Mouse (Mus musculus): ENCODE measurements around the gene Hba-x. TPM values are rescaled to one million over a fixed set of nuclear protein-coding genes. Genes with fewer than 3 reads are reported as not detected.

Gene Hba-x
- polyA plus RNA-seq, 1 experiment from 2014 or later: 77.0 TPM

DNA sequence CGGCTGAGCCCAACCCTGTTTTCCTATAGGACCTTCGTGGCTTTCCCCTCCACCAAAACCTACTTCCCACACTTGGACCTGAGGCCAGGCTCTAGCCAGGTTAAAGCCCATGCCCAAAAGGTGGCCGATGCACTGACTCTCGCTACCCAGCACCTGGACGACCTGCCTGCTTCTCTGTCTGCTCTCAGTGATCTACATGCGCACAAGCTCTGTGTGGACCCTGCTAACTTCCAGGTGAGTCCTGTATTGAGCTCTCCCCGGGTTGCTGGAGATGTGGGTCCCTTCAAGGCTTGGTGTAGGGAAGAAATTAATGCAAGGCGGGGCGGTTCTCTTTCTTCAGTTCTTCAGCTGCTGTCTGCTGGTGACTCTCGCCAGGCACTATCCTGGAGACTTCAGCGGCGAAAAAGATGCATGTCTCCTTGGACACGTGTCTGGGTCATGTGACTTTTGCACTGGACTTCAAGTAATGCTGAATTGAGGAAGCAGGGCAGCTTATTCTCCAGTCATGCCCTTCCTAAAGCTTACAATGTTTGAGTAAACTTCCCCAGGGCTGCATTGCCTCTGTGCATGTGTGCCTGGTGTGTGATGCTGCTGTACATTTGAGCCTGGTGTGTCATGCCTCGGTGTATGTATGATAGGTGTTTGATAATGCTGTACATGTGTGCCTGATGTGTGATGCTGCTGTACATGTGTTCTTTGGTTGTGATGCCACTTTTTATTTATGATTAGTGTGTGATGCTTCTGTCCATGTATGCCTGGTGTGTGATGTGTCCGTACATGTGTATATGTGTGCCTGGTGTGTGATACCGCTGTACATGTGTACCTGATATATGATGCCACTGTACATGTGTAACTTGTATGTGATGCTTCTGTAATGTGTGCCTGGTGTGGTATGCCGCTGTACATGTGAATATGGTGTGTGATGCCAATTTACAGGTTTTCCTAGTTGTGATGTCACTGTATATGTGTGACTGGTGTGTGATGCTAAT is 24.4 kb downstream of the Hba-x start:
- Histone ChIP-seq H3K4me3 (replicated peaks; ENCODE audit: low read depth, low read length) (peak overlapping the region; percentile 21; the same call in 1 of the 2 replicates), H3K36me3 (ENCODE audit: control insufficient read depth, insufficient read depth, low read length) (no peaks in the 10 kb centered on the region), H3K4me1 (ENCODE audit: control insufficient read depth, insufficient read depth, low read length) (no peaks in the 10 kb centered on the region), H3K27ac (replicated peaks; ENCODE audit: low read depth, low read length) (no peak overlapping the region), H3K27me3 (ENCODE audit: control insufficient read depth, insufficient read depth, low read length) (no peaks in the 10 kb centered on the region), H3K9ac (replicated peaks; ENCODE audit: low read length) (no peak overlapping the region), H3K9me3 (ENCODE audit: control insufficient read depth, low read length) (no peaks in the 10 kb centered on the region), H3K4me2 (ENCODE audit: low read length) (peak overlapping the region; percentile 47)
- DNase-seq (peak; percentile 28), ATAC-seq (ENCODE audit: low FRiP score, low TSS enrichment) (no peak; the same call in 1 of the 2 replicates)
- WGBS: 53% methylated on average over 14 of the region's 17 CpGs

DNA sequence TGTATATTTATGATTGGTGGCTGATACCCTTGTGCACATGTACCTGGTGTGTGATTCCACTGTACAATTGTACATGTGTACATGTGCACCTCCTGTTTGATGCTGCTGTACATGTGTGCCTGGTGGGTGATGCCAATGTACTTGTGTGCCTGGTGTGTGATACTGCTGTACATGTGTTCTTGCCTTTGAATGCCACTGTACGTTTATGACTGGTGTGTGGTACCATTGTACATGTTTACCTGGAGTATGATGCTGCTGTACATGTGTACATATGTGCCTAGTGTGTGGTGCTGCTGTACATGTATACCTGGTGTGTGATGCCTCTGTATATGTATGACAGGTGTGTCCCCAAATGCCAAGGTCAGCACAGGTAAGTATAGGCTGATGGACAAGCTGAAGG is 25.3 kb downstream of the Hba-x start:
- Histone ChIP-seq H3K27ac (replicated peaks; ENCODE audit: low read depth, low read length) (no peak overlapping the region), H3K36me3 (ENCODE audit: control insufficient read depth, insufficient read depth, low read length) (no peaks in the 10 kb centered on the region), H3K9me3 (ENCODE audit: control insufficient read depth, low read length) (no peaks in the 10 kb centered on the region), H3K4me3 (replicated peaks; ENCODE audit: low read depth, low read length) (no peak overlapping the region), H3K4me1 (ENCODE audit: control insufficient read depth, insufficient read depth, low read length) (no peaks in the 10 kb centered on the region), H3K4me2 (ENCODE audit: low read length) (no peak overlapping the region), H3K9ac (replicated peaks; ENCODE audit: low read length) (no peak overlapping the region), H3K27me3 (ENCODE audit: control insufficient read depth, insufficient read depth, low read length) (no peaks in the 10 kb centered on the region)
- no peak for ATAC-seq (ENCODE audit: low FRiP score, low TSS enrichment)
- no peak for DNase-seq
- 78% methylated on average over 1 of the region's 1 CpGs for WGBS

GRCm38 (mm10) chr11:32302824-32303419 is 26.7 kb downstream of the Hba-x start:
- H3K4me3 ChIP-seq (replicated peaks; ENCODE audit: low read depth, low read length): no peak overlapping the region
- H3K27ac ChIP-seq (replicated peaks; ENCODE audit: low read depth, low read length): no peak overlapping the region
- H3K9me3 ChIP-seq (ENCODE audit: control insufficient read depth, low read length): no peaks in the 10 kb centered on the region
- H3K36me3 ChIP-seq (ENCODE audit: control insufficient read depth, insufficient read depth, low read length): no peaks in the 10 kb centered on the region
- H3K4me2 ChIP-seq (ENCODE audit: low read length): no peak overlapping the region
- ATAC-seq (ENCODE audit: low FRiP score, low TSS enrichment) (no peak), DNase-seq (peak; percentile 29)
- no peaks in the 10 kb centered on the region for H3K4me1 ChIP-seq (ENCODE audit: control insufficient read depth, insufficient read depth, low read length)
- H3K9ac ChIP-seq (replicated peaks; ENCODE audit: low read length): no peak overlapping the region
- WGBS: 58% methylated on average over 2 of the region's 2 CpGs
- H3K27me3 ChIP-seq (ENCODE audit: control insufficient read depth, insufficient read depth, low read length): no peaks in the 10 kb centered on the region

GRCm38 (mm10) chr11:32303455-32303854 is 27.3 kb downstream of the Hba-x start:
- Histone ChIP-seq H3K36me3 (ENCODE audit: control insufficient read depth, insufficient read depth, low read length) (no peaks in the 10 kb centered on the region), H3K9me3 (ENCODE audit: control insufficient read depth, low read length) (no peaks in the 10 kb centered on the region), H3K4me1 (ENCODE audit: control insufficient read depth, insufficient read depth, low read length) (no peaks in the 10 kb centered on the region), H3K27ac (replicated peaks; ENCODE audit: low read depth, low read length) (no peak overlapping the region), H3K4me2 (ENCODE audit: low read length) (no peak overlapping the region), H3K9ac (replicated peaks; ENCODE audit: low read length) (no peak overlapping the region), H3K27me3 (ENCODE audit: control insufficient read depth, insufficient read depth, low read length) (no peaks in the 10 kb centered on the region), H3K4me3 (replicated peaks; ENCODE audit: low read depth, low read length) (no peak overlapping the region)
- WGBS: 78% methylated on average over 1 of the region's 1 CpGs
- no peak for DNase-seq
- ATAC-seq (ENCODE audit: low FRiP score, low TSS enrichment): no peak

GRCm38 (mm10) chr11:32307006-32307405 is 30.8 kb downstream of the Hba-x start:
- H3K27me3 ChIP-seq (ENCODE audit: control insufficient read depth, insufficient read depth, low read length): no peaks in the 10 kb centered on the region
- no peak overlapping the region for H3K4me2 ChIP-seq (ENCODE audit: low read length)
- H3K4me1 ChIP-seq (ENCODE audit: control insufficient read depth, insufficient read depth, low read length): no peaks in the 10 kb centered on the region
- H3K36me3 ChIP-seq (ENCODE audit: control insufficient read depth, insufficient read depth, low read length): no peaks in the 10 kb centered on the region
- DNase-seq: no peak
- no peak overlapping the region for H3K27ac ChIP-seq (replicated peaks; ENCODE audit: low read depth, low read length)
- H3K9ac ChIP-seq (replicated peaks; ENCODE audit: low read length): no peak overlapping the region
- ATAC-seq (ENCODE audit: low FRiP score, low TSS enrichment): no peak
- WGBS: 81% methylated on average over 1 of the region's 1 CpGs
- no peaks in the 10 kb centered on the region for H3K9me3 ChIP-seq (ENCODE audit: control insufficient read depth, low read length)
- no peak overlapping the region for H3K4me3 ChIP-seq (replicated peaks; ENCODE audit: low read depth, low read length)

DNA sequence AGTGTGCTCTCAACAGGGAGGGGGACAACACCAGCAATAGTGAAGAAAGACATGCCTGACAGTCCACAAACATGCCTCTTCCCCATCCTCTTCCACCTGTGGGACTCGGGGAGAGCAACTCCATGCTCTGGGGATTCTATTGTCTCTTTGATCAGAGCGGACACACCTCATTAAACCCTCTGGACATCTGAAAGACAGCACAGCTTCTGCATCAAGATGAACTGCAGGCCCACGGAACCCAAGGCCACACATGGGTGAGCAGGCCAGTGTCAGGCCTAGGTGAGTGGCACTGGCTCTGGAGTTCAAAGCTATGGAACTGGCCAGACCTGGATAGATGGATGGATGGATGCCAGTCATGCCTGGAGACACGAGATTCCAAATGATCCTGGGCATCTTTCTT is 33.2 kb downstream of the Hba-x start:
- Histone ChIP-seq H3K36me3 (ENCODE audit: control insufficient read depth, insufficient read depth, low read length) (no peaks in the 10 kb centered on the region), H3K4me2 (ENCODE audit: low read length) (no peak overlapping the region), H3K4me1 (ENCODE audit: control insufficient read depth, insufficient read depth, low read length) (no peaks in the 10 kb centered on the region), H3K27me3 (ENCODE audit: control insufficient read depth, insufficient read depth, low read length) (no peaks in the 10 kb centered on the region), H3K27ac (replicated peaks; ENCODE audit: low read depth, low read length) (no peak overlapping the region), H3K9me3 (ENCODE audit: control insufficient read depth, low read length) (no peaks in the 10 kb centered on the region), H3K9ac (replicated peaks; ENCODE audit: low read length) (no peak overlapping the region), H3K4me3 (replicated peaks; ENCODE audit: low read depth, low read length) (no peak overlapping the region)
- no peak for DNase-seq
- no peak for ATAC-seq (ENCODE audit: low FRiP score, low TSS enrichment)
- 14% methylated on average over 4 of the region's 4 CpGs for WGBS

DNA sequence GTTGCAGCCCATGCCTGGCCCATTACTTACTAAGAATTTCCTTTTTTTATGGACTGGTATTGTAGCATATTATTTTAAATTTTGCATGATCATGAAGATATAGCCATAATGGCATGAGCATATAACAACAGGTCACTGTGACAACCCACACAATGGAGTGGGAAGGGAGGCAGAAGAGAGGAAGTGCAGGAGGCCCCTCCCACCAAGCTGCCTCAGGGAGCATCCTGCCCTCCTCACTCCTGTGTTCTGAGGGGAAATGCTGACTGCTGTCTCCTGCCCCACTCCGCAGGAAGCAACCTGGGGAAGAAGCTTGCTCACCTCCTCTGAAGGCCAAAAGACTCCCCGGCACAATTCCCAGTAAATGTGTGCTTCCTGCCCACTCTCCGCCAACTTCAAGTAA is 33.7 kb downstream of the Hba-x start:
- H3K27me3 ChIP-seq (ENCODE audit: control insufficient read depth, insufficient read depth, low read length): no peaks in the 10 kb centered on the region
- no peaks in the 10 kb centered on the region for H3K4me1 ChIP-seq (ENCODE audit: control insufficient read depth, insufficient read depth, low read length)
- no peaks in the 10 kb centered on the region for H3K9me3 ChIP-seq (ENCODE audit: control insufficient read depth, low read length)
- no peak overlapping the region for H3K9ac ChIP-seq (replicated peaks; ENCODE audit: low read length)
- H3K27ac ChIP-seq (replicated peaks; ENCODE audit: low read depth, low read length): no peak overlapping the region
- ATAC-seq (ENCODE audit: low FRiP score, low TSS enrichment) (no peak), DNase-seq (no peak)
- H3K36me3 ChIP-seq (ENCODE audit: control insufficient read depth, insufficient read depth, low read length): no peaks in the 10 kb centered on the region
- no peak overlapping the region for H3K4me3 ChIP-seq (replicated peaks; ENCODE audit: low read depth, low read length)
- no peak overlapping the region for H3K4me2 ChIP-seq (ENCODE audit: low read length)
- 84% methylated on average over 3 of the region's 3 CpGs for WGBS

- no peaks in the 10 kb centered on the region for H3K27me3 ChIP-seq (ENCODE audit: control insufficient read depth, insufficient read depth, low read length)
- DNase-seq (no peak), ATAC-seq (ENCODE audit: low FRiP score, low TSS enrichment) (no peak)
- no peaks in the 10 kb centered on the region for H3K4me1 ChIP-seq (ENCODE audit: control insufficient read depth, insufficient read depth, low read length)
- no peaks in the 10 kb centered on the region for H3K9me3 ChIP-seq (ENCODE audit: control insufficient read depth, low read length)
- no peak overlapping the region for H3K4me3 ChIP-seq (replicated peaks; ENCODE audit: low read depth, low read length)
- no peak overlapping the region for H3K9ac ChIP-seq (replicated peaks; ENCODE audit: low read length)
- no peak overlapping the region for H3K4me2 ChIP-seq (ENCODE audit: low read length)
- H3K36me3 ChIP-seq (ENCODE audit: control insufficient read depth, insufficient read depth, low read length): no peaks in the 10 kb centered on the region
- 92% methylated on average over 3 of the region's 3 CpGs for WGBS
- H3K27ac ChIP-seq (replicated peaks; ENCODE audit: low read depth, low read length): no peak overlapping the region
Observed at GRCm38 (mm10) chr11:32316009-32316408, 39.8 kb downstream of the Hba-x start.
